Mouse (Mus musculus) c-Kit-positive CD71-positive TER-119-negative erythroid progenitor cells, embryonic 14.5 days (primary cell): Measurements from ENCODE around the gene Plpp7.

Source experiments
- DNase-seq: peaks from one replicate; pipeline ENCODE4 v3.0.0-alpha.2; 2013; ENCODE audit warnings: low read depth

The Plpp7 gene

GRCm38 (mm10) chr2:32139377-32139776, 44.0 kb downstream of the Plpp7 start:
- no peak for DNase-seq

GRCm38 (mm10) chr2:32140498-32140934, 45.2 kb downstream of the Plpp7 start:
- DNase-seq: no peak

GRCm38 (mm10) chr2:32141602-32142001, 46.3 kb downstream of the Plpp7 start:
- no peak for DNase-seq

- no peak for DNase-seq
These were observed 47.0 kb downstream of the Plpp7 start for GRCm38 (mm10) chr2:32142368-32142767.

GRCm38 (mm10) chr2:32144633-32145032, 49.3 kb downstream of the Plpp7 start:
- no peak for DNase-seq

- DNase-seq: no peak
These were observed 51.4 kb downstream of the Plpp7 start for GRCm38 (mm10) chr2:32146617-32147162.

- no peak for DNase-seq
These were observed 54.8 kb downstream of the Plpp7 start for GRCm38 (mm10) chr2:32150135-32150534.

- no peak for DNase-seq
These were observed 55.2 kb downstream of the Plpp7 start for GRCm38 (mm10) chr2:32150562-32150923.

GRCm38 (mm10) chr2:32150924-32151659, 55.8 kb downstream of the Plpp7 start, which contains the start of gene Prrc2b:
TSS of gene Prrc2b (plus strand) at chr2:32151082.
- no peak for DNase-seq

GRCm38 (mm10) chr2:32151660-32152366, 56.5 kb downstream of the Plpp7 start:
- DNase-seq: no peak

GRCm38 (mm10) chr2:32152367-32153034, 57.2 kb downstream of the Plpp7 start:
- no peak for DNase-seq

- no peak for DNase-seq
These were observed 57.9 kb downstream of the Plpp7 start for GRCm38 (mm10) chr2:32153041-32153790.

GRCm38 (mm10) chr2:32153791-32154119, 58.4 kb downstream of the Plpp7 start:
- no peak for DNase-seq

- DNase-seq: no peak
These were observed 59.1 kb downstream of the Plpp7 start for GRCm38 (mm10) chr2:32154334-32154997.

GRCm38 (mm10) chr2:32154998-32155541, 59.7 kb downstream of the Plpp7 start:
- no peak for DNase-seq

- DNase-seq: no peak
These were observed 60.3 kb downstream of the Plpp7 start for GRCm38 (mm10) chr2:32155614-32156013.

GRCm38 (mm10) chr2:32156645-32157044, 61.3 kb downstream of the Plpp7 start:
- no peak for DNase-seq

GRCm38 (mm10) chr2:32157328-32157727, 62.0 kb downstream of the Plpp7 start:
- DNase-seq: no peak

- DNase-seq: no peak
These were observed 63.4 kb downstream of the Plpp7 start for GRCm38 (mm10) chr2:32158616-32159239.
